Mouse (Mus musculus) erythroblast, adult 5-6 weeks (primary cell): ENCODE results near the gene Arih1. TPM values are rescaled to one million over a fixed set of nuclear protein-coding genes. Genes with fewer than 3 reads are reported as not detected.

ENCODE experiments used
- ATAC-seq: replicated peaks from 2 replicates; pipeline ENCODE4 v1.8.0; 2016; ENCODE audit warnings: moderate number of reproducible peaks, mild to moderate bottlenecking, moderate TSS enrichment, inconsistent platforms; ENCODE audit not compliant: poor library complexity, low FRiP score, severe bottlenecking
- total RNA-seq, 2 experiments: library from RNA; stranded (forward) in 1 of 2; stranded (reverse) in 1 of 2; fragments of 150-400 nt in 1 of 2; fragments of 200-764, 138-1000 nt in 1 of 2; gene quantifications; 2 replicates each; pipeline versions ENCODE4 v1.2.3 to v1.2.4; 2015 to 2017; ENCODE audit warnings: low replicate concordance in 2 of 2

Arih1 gene
- total RNA-seq, 2 experiments from 2014 or later: 49.8 to 128 TPM

DNA sequence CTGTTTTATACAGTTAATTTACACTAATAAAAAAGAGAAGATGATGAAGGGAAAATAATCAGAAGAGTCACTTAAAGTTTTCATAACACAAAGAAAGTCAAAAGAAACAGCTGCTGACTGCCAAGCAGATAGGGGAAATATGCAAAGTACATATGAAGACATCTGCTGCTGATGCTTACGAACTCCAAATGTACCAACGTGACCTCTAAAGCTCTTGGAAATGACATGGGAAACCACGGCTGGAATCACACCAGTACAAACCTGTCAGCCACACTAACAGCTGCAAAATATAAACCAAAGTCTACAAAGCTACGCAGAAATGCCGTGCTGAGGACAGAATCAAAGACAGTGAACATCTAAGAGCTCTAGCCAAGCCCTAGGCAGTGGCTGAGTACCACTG is 147.3 kb downstream of the Arih1 start:
- ATAC-seq: no peak

DNA sequence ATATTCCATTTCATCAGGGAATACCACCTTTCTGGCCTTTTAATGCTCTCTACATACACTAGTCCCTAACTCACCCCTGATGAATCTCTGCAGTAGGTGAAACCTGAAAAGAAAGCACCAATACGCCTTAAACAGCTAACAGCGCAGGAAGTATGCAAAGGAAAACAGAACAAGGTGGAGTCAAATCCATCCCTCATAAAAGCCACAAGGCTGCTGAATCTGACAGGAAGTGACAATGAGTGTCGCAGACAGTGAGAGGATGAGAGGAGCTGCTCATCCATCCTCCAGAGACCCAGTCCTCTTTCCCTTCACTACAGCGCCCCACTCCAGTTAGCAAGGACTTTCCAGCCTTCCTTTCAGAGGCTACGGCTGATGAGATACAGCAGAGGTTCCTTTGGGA is 148.0 kb downstream of the Arih1 start:
- ATAC-seq: no peak

Other genes starting within 250 kb of the Arih1 start
- 79.5 and 126 TPM in 2 replicates for gene Adpgk, start 195.1 kb downstream of the Arih1 start, total RNA-seq (2015; ENCODE audit: low replicate concordance)
- 71.7 and 75.5 TPM in 2 replicates for gene Adpgk, start 195.1 kb downstream of the Arih1 start, total RNA-seq (2017; ENCODE audit: low replicate concordance)
- gene Bbs4, start 133.1 kb downstream of the Arih1 start, total RNA-seq (2015; ENCODE audit: low replicate concordance): 2.5 and 6.1 TPM in 2 replicates
- gene Bbs4, start 133.1 kb downstream of the Arih1 start, total RNA-seq (2017; ENCODE audit: low replicate concordance): 0.85 and 4.0 TPM in 2 replicates
- 24.2 and 25.7 TPM in 2 replicates for gene Hexa, start 52.9 kb upstream of the Arih1 start, total RNA-seq (2015; ENCODE audit: low replicate concordance)
- gene Hexa, start 52.9 kb upstream of the Arih1 start, total RNA-seq (2017; ENCODE audit: low replicate concordance): 36.8 and 52.1 TPM in 2 replicates
- not detected in 2 replicates for gene Tmem202, start 53.2 kb upstream of the Arih1 start, total RNA-seq (2015; ENCODE audit: low replicate concordance)
- not detected in 2 replicates for gene Tmem202, start 53.2 kb upstream of the Arih1 start, total RNA-seq (2017; ENCODE audit: low replicate concordance)
- gene Celf6, start 91.3 kb upstream of the Arih1 start, total RNA-seq (2015; ENCODE audit: low replicate concordance): not detected in 2 replicates
- gene Celf6, start 91.3 kb upstream of the Arih1 start, total RNA-seq (2017; ENCODE audit: low replicate concordance): not detected in 2 replicates
- gene Parp6, start 130.7 kb upstream of the Arih1 start, total RNA-seq (2015; ENCODE audit: low replicate concordance): 3.1 and 5.4 TPM in 2 replicates
- 1.3 and 1.8 TPM in 2 replicates for gene Parp6, start 130.7 kb upstream of the Arih1 start, total RNA-seq (2017; ENCODE audit: low replicate concordance)
- 36.3 and 60.8 TPM in 2 replicates for gene Pkm, start 169.8 kb upstream of the Arih1 start, total RNA-seq (2015; ENCODE audit: low replicate concordance)
- gene Pkm, start 169.8 kb upstream of the Arih1 start, total RNA-seq (2017; ENCODE audit: low replicate concordance): 150 and 158 TPM in 2 replicates
- 1.3 TPM in 1 of 2 replicates, not detected in the other for gene Gramd2, start 193.5 kb upstream of the Arih1 start, total RNA-seq (2015; ENCODE audit: low replicate concordance)
- not detected in 2 replicates for gene Gramd2, start 193.5 kb upstream of the Arih1 start, total RNA-seq (2017; ENCODE audit: low replicate concordance)